Mouse (Mus musculus) frontal cortex, postnatal 36 days (tissue): Measurements from ENCODE around the gene Gm45015.
"Not testable (repeated sequence)": the region's sequence is repeated elsewhere in the genome, so short reads cannot be mapped to it uniquely, and the experiment has no call there.

Source experiments
- DNase-seq, 2 experiments: peaks; one replicate each; pipeline ENCODE4 v3.0.0; 2022; ENCODE audit warnings: low spot score in 2 of 2

Gene Gm45015

GRCm38 (mm10) chrX:73336740-73337139 lies at the start of gene Gm45015:
Gene Gm45015, minus strand, starts transcription at chrX:73336840.
- no peak for DNase-seq

GRCm38 (mm10) chrX:73384924-73385323 lies 48.3 kb upstream of the Gm45015 start:
- DNase-seq, result no peak

- peak in 1 of 2 experiments; percentile 3 for DNase-seq
These were observed 47.8 kb upstream of the Gm45015 start for GRCm38 (mm10) chrX:73384419-73384818.

GRCm38 (mm10) chrX:73363291-73363690 lies 26.7 kb upstream of the Gm45015 start:
- DNase-seq, result no peak

- no peak for DNase-seq
These were observed 20.1 kb upstream of the Gm45015 start for GRCm38 (mm10) chrX:73356719-73357118.

- DNase-seq, result no peak
These were observed 19.5 kb upstream of the Gm45015 start for GRCm38 (mm10) chrX:73356163-73356562.

- DNase-seq, result peak in 1 of 2 experiments; percentile 14
These were observed 7.7 kb upstream of the Gm45015 start for GRCm38 (mm10) chrX:73344346-73344745.

- no peak for DNase-seq
These were observed 7.2 kb upstream of the Gm45015 start for GRCm38 (mm10) chrX:73343802-73344201.

- DNase-seq, result no peak
These were observed 6.5 kb upstream of the Gm45015 start for GRCm38 (mm10) chrX:73342941-73343735.

- peak; percentile 52 to 57 for DNase-seq
These were observed 5.8 kb upstream of the Gm45015 start, which contains the start of gene Zfp275 for GRCm38 (mm10) chrX:73342483-73342895. Gene Zfp275, plus strand, starts transcription at chrX:73342621.

GRCm38 (mm10) chrX:73342068-73342467 lies 5.4 kb upstream of the Gm45015 start:
- DNase-seq, result no peak

- no peak for DNase-seq
These were observed 4.8 kb upstream of the Gm45015 start for GRCm38 (mm10) chrX:73341473-73341872.

GRCm38 (mm10) chrX:73333548-73333947 lies 3.1 kb downstream of the Gm45015 start:
- no peak for DNase-seq

- no peak for DNase-seq
These were observed 9.4 kb downstream of the Gm45015 start for GRCm38 (mm10) chrX:73327215-73327614.

- no peak for DNase-seq
These were observed 15.6 kb downstream of the Gm45015 start for GRCm38 (mm10) chrX:73321029-73321428.

- DNase-seq, result peak; percentile 7 to 30
These were observed 24.1 kb downstream of the Gm45015 start for GRCm38 (mm10) chrX:73312522-73312921.

GRCm38 (mm10) chrX:73295745-73296144 lies 40.9 kb downstream of the Gm45015 start:
- not testable (repeated sequence) for DNase-seq

- not testable (repeated sequence) for DNase-seq
These were observed 43.8 kb downstream of the Gm45015 start, which contains the start of the genes Xlr5a and Xlr5c for GRCm38 (mm10) chrX:73292876-73293275. Gene Xlr5a, minus strand, starts transcription at chrX:73292976. Gene Xlr5c, minus strand, starts transcription at chrX:73292976.
